Mouse (Mus musculus) thymus, adult 2 months (tissue): ENCODE results near the gene Zdhhc20.

Source experiments
- CTCF ChIP-seq: fragments of 200-500 bp; IDR thresholded peaks from 2 replicates; pipeline ENCODE4 v1.5.1; 2012; ENCODE audit warnings: mild to moderate bottlenecking, control low read depth, low read length, moderate library complexity, borderline replicate concordance; ENCODE audit not compliant: control insufficient read depth, poor library complexity, insufficient read depth; ENCODE audit errors: extremely low read depth
- POLR2A ChIP-seq: fragments of 200-500 bp; IDR thresholded peaks from 2 replicates; pipeline ENCODE4 v1.6.1; 2012; ENCODE audit warnings: mild to moderate bottlenecking, low read length, control low read depth, moderate library complexity; ENCODE audit not compliant: control insufficient read depth, poor library complexity, insufficient read depth; ENCODE audit errors: extremely low read depth

DNA sequence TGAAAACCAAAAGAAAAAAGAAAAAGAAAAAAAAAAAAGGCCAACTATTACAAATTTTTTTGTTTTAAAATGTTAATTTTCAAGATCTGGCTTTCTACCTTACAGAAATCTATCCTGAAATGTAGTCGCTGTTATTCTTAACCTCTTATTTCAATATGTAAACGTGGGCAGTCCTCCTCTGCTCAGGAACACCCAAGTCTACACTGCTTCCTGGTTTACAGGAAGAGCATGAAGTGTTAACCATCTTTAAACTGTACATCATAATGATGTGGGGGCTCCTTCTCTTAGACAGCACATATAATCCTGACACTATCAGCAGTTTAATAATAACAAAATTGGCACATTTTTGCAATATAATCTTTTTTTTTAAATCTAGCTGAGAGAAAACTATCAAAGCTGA lies 4.0 kb downstream of the Zdhhc20 start:
- TF ChIP-seq POLR2A (no peak), CTCF (no peak)
